Mouse (Mus musculus) megakaryocyte progenitor cell, adult 5-6 weeks (primary cell): ENCODE measurements around the gene Pip4k2b. TPM values are rescaled to one million over a fixed set of nuclear protein-coding genes. Genes with fewer than 3 reads are reported as not detected.
"Not testable (repeated sequence)": the region's sequence is repeated elsewhere in the genome, so short reads cannot be mapped to it uniquely, and the experiment has no call there.

Experiments used
- ATAC-seq: replicated peaks from 2 replicates; pipeline ENCODE4 v1.8.0; 2016; ENCODE audit warnings: mild to moderate bottlenecking, moderate TSS enrichment, inconsistent platforms; ENCODE audit not compliant: poor library complexity
- total RNA-seq, 2 experiments: library from RNA; stranded (forward) in 1 of 2; stranded (reverse) in 1 of 2; fragments of 157-497, 149-512 nt in 1 of 2; fragments of 200-1000 nt in 1 of 2; gene quantifications; 2 replicates each; pipeline versions ENCODE4 v1.2.3 to v1.2.4; 2015 to 2017

Gene Pip4k2b
- total RNA-seq, 2 experiments from 2014 or later: 17.2 to 17.6 TPM

DNA sequence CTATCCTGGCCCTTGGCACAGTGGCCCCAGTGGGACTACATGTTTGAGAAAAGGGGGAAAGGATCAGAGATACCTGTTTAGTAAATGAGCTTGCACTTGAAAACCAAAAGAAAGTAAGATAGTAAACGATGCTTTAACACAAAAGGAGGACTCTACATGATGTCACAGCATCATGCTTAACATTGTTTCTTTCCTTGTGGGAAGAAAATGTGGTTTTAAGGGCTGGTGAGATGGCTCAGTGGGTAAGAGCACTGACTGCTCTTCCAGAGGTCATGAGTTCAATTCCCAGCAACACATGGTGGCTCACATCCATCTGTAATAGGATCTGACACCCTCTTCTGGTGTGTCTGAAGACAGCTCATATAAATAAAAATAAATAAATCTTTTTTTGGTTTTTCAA lies 13.6 kb upstream of the Pip4k2b start:
- ATAC-seq: no peak

- no peak for ATAC-seq
These were observed 8.8 kb upstream of the Pip4k2b start for GRCm38 (mm10) chr11:97753277-97753676.

DNA sequence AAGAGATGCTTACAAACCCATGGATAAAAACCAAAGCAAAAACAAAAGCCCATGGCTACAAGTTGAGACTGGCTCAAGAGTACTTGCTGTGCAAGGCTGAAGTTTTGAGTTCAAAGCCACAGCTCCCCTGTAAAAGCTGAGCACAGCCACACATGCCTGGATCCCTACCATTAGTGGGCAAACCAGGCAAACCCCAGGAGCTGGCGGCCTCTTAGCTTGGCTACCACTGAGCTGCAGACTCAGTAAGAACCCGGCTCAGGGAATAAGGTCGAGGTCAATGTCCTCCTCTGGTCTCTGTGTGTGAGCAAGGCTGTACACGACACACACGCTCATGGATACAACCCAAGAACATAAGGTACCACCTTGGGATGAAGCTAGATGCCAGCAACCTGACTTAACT lies 4.0 kb upstream of the Pip4k2b start:
- ATAC-seq: no peak

DNA sequence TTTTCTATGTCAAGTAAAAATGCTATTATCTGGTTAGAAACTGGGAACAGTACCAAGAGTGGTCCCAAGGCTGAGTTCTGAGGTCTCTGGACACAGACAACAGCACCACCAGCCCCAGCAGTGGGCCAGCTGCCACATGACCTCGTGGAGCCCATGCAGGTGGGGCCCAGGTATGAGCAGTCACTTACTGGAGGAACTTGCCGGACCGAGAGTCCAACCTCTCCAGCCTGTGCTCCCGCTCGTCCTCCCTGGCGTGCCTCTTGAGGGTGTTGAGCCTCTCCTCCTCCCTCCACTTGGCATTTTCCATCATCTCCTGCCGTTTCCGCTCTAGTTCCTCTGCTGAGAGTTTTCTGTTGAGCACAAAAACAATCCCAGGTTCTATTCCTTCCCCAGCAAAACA lies 3.3 kb upstream of the Pip4k2b start:
- no peak for ATAC-seq

- no peak for ATAC-seq
These were observed 822 bp upstream of the Pip4k2b start for GRCm38 (mm10) chr11:97745331-97745721.

GRCm38 (mm10) chr11:97744718-97745330 lies 320 bp upstream of the Pip4k2b start:
- ATAC-seq: peak; percentile 94

DNA sequence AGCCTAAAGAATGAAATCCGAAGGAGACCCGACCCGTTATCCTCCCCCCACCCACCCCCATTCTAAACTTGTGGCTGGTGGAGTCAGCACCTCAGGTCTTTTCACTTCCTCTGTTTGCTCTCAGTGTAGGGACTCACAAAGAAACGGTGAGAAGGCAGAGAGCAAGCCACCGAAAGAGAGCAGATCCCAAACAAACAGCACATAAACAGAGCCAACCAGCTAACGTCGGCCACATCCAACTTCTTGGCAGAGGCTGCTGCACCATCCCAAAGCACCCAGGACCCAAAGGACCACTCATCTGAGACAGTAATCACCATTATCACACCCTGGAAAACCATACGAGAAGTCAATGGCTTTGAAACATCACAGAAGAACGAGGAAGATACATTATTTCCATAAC lies 1.1 kb downstream of the Pip4k2b start:
- ATAC-seq: no peak

DNA sequence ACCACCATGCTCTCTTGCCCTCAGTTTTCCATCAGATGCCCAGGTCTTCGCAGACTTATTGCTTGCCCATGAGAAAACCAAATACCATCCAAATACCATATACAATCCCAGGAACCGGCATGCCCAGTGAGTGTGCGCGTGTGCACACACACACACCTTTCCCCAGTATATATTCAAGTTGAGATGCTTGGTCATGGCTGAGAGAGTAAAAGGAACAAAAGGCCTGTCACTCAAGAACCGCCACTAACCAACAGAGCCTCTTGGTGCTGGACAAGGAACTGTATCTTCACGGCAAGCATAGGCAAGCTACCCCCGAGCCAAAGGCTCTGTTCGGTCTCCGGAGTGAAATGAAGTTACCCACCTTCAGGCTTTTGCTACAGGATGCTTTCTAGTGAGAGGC lies 1.9 kb downstream of the Pip4k2b start:
- ATAC-seq: no peak

DNA sequence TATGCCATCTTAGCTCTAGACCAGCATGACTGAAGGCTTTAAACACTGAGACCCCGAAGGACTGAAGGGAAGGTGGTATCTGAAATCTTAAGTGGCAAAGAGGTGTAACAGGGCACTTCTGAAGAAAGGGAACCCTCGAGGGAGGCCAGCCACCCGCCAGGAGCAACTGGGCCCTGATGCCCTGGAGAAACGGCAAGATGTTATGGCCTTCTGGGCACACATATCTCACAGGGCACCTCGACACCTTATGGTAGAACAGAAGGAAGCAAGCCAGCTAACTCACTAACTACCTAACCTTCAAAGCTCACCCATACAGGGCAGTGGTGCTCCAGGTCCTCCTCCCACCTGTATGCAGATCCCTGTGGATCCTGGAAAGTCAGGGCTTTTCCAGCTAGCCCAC lies 2.3 kb downstream of the Pip4k2b start:
- no peak for ATAC-seq

DNA sequence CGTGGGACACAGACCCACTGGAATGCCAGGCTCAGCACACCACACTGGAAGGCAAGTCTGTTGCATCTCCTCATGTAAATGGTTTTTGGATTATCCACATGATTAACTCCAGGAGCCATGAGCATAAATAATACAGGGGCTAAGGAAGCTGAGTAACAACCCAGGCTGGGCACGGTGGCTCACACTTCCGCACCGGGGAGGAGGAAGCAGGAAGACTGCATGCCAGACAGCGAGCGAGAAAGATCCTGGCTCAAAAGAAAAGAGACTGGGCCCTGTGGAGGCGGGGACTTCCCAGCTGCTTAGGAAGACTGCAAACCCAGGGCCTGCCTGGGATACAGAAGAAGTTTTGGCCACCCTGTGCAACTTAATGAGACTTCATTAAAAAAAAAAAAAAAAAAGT lies 4.3 kb downstream of the Pip4k2b start:
- no peak for ATAC-seq

DNA sequence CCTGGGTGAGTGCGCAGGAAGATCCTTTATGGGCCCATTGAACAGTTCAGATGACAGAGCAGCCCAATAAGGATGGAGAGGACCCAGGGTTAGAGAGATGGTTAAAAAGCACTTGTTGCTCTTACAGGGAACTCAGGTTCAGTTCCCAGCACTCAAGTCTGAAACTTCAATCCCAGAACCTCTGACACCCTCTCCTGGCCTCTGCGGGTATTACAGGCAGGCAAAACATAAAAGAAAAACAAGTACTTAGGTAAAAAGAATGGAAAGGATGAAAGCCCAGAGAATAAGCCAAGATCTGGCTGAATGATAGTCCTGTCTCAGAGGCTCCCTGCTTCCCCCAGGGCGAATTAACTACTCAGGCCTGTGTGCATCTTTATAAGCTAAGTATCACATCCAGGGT lies 5.3 kb downstream of the Pip4k2b start:
- no peak for ATAC-seq

DNA sequence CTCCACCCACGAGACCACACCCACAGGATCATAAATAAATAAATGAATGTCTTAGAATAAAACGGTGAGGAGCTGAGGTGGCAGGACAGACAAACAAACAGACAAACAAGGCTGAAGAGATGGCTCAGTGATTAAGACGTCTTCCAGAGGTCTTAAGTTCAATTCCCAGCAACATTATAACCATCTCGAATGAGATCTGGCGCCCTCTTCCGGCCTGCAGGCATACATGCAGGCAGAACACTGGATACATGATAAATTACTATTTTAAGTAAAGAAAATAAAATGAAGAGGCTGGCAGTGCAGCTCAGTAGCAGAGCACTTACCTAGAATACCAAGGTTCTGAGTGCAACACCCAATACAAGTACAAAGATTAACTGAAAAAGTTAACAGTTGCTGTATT lies 5.8 kb downstream of the Pip4k2b start:
- ATAC-seq: peak; percentile 26; the same call in 1 of the 2 replicates

DNA sequence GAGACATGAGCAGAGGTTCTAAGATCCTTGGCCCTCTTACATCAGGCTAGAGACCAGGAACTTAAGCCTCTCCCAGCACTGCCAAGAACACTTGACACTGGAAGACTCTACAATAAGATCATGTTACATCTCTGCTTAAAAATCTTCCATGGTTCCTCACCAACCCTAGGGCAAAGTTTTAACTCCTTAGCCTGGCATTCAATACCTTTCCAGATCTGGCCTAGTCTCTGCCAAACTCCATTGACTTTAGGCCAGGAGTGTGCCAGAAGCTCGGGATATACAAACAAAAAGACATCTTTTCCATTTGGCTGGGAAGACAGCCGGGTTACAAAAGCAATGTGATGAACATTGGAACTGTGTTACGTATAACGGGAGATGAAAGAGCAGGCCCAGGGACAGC lies 6.9 kb downstream of the Pip4k2b start:
- ATAC-seq: no peak

DNA sequence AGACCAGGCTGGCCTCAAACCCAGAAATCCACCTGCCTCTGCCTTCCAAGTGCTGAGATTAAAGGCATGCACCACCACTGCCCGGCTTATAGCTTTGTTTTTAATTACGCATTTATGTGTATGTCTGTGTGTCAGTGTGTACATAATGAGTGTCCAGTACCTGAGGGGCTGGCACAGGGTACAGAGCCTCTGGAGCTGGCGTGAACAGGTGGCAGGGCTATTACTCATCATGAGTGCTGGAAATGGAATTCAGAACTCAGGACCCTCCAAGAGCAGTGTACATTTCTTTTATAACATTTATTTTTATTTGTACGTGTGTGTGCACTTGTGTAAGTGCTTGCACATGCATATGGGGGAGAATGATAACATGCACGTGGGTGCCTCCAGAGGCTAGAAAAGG lies 7.9 kb downstream of the Pip4k2b start:
- ATAC-seq: no peak

GRCm38 (mm10) chr11:97734810-97735209 lies 9.7 kb downstream of the Pip4k2b start:
- ATAC-seq: not testable (repeated sequence)

- no peak for ATAC-seq
These were observed 10.8 kb downstream of the Pip4k2b start for GRCm38 (mm10) chr11:97733689-97734088.

- ATAC-seq: no peak
These were observed 15.8 kb downstream of the Pip4k2b start for GRCm38 (mm10) chr11:97728730-97729129.

DNA sequence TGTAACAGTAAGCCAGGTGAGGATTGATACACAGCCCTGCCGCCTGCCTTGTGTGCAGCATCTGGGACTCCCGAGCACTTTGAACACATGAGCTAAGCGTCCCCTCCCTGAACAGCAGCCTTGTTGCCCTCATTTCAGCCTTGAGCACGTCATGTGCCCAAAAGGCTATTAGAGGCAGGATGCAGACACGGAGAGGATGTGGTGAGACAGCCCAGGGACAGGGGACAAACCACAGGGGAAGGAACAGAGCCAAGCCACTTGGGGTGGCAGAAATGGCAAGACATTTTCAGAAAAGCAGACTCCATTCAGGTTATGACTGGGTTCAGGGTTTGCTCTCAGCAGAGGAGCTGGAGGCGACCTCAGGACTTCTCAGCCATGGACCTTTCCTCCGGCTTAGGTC lies 16.2 kb downstream of the Pip4k2b start:
- peak; percentile 95 for ATAC-seq

DNA sequence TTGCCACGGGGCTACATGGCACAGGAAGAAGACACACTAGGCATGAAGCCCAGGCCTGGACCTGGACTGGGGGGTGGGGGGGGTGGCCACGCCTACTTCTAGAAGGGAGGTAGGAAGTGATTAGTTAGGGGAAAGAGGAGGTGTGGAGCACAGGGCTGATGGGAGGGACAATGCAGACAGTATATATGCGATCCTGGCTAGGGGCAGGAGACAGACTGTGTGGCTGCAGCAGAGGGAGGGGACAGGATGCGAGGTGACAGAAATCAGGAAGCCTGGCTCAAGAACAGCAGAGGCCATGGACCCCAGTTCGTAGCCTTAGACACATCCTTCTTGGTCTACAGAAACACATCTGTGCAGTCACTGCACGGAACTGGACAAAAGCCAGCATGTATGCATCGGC lies 20.8 kb downstream of the Pip4k2b start:
- ATAC-seq: peak; percentile 25; the same call in 1 of the 2 replicates

DNA sequence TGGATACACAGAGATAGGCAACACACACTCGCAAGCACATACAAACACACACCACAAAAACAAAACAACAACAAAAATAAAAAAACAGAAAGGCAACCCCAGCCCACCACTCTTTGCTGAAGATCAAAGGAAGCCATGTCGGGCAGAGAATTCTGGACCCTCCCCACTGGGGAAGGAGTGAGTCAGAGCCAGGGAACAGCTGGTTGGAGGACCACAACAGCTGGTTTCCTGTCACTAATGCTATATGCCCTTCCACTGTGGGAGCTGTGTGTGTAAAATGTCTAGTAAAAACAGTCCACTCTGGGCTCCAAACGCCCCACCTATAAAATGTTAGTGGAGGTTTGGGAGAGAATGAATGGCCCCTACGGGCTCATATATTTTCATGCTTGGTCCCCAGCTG lies 23.2 kb downstream of the Pip4k2b start:
- ATAC-seq: no peak

GRCm38 (mm10) chr11:97719041-97719440 lies 25.5 kb downstream of the Pip4k2b start:
- no peak for ATAC-seq

- ATAC-seq: peak; percentile 73
These were observed 26.1 kb downstream of the Pip4k2b start for GRCm38 (mm10) chr11:97718281-97718860.
